Mouse (Mus musculus): ENCODE data around the gene Aaed1. TPM values are rescaled to one million over a fixed set of nuclear protein-coding genes. Genes with fewer than 3 reads are reported as not detected.

Aaed1 gene
- polyA plus RNA-seq, 1 experiment from 2014 or later = 36.0 TPM

- Histone ChIP-seq H3K9ac (no peak overlapping the region), H3K36me3 (no peaks in the 10 kb centered on the region), H3K4me1 (no peaks in the 10 kb centered on the region), H3K27ac (no peak overlapping the region), H3K27me3 (no peaks in the 10 kb centered on the region), H3K4me3 (no peak overlapping the region), H3K4me2 (no peak overlapping the region), H3K9me3 (no peaks in the 10 kb centered on the region)
- ATAC-seq (ENCODE audit: insufficient number of reproducible peaks, insufficient read depth, low FRiP score, low TSS enrichment, low read depth) = no peak
- 79% methylated on average over 8 of the region's 8 CpGs for WGBS
Measured at GRCm38 (mm10) chr13:64322561-64323281, 10.2 kb upstream of the Aaed1 start.

GRCm38 (mm10) chr13:64320334-64320733, 7.8 kb upstream of the Aaed1 start:
- Histone ChIP-seq H3K27me3 (no peaks in the 10 kb centered on the region), H3K4me1 (no peaks in the 10 kb centered on the region), H3K9me3 (no peaks in the 10 kb centered on the region), H3K4me2 (no peak overlapping the region), H3K36me3 (no peaks in the 10 kb centered on the region), H3K9ac (no peak overlapping the region), H3K27ac (no peak overlapping the region), H3K4me3 (no peak overlapping the region)
- no peak for ATAC-seq (ENCODE audit: insufficient number of reproducible peaks, insufficient read depth, low FRiP score, low TSS enrichment, low read depth)
- WGBS = 78% methylated on average over 8 of the region's 8 CpGs

- Histone ChIP-seq H3K27me3 (no peaks in the 10 kb centered on the region), H3K36me3 (no peaks in the 10 kb centered on the region), H3K9ac (no peak overlapping the region), H3K27ac (no peak overlapping the region), H3K9me3 (no peaks in the 10 kb centered on the region), H3K4me1 (no peaks in the 10 kb centered on the region), H3K4me2 (no peak overlapping the region), H3K4me3 (no peak overlapping the region)
- no peak for ATAC-seq (ENCODE audit: insufficient number of reproducible peaks, insufficient read depth, low FRiP score, low TSS enrichment, low read depth)
Measured at GRCm38 (mm10) chr13:64319782-64320181, 7.3 kb upstream of the Aaed1 start.

- no peak overlapping the region for H3K4me2 ChIP-seq
- no peak overlapping the region for H3K27ac ChIP-seq
- 81% methylated on average over 2 of the region's 2 CpGs for WGBS
- no peak overlapping the region for H3K9ac ChIP-seq
- H3K4me1 ChIP-seq = no peaks in the 10 kb centered on the region
- no peaks in the 10 kb centered on the region for H3K27me3 ChIP-seq
- no peaks in the 10 kb centered on the region for H3K36me3 ChIP-seq
- no peak overlapping the region for H3K4me3 ChIP-seq
- no peak for ATAC-seq (ENCODE audit: insufficient number of reproducible peaks, insufficient read depth, low FRiP score, low TSS enrichment, low read depth)
- H3K9me3 ChIP-seq = no peaks in the 10 kb centered on the region
Measured at GRCm38 (mm10) chr13:64318355-64318754, 5.8 kb upstream of the Aaed1 start.

GRCm38 (mm10) chr13:64315483-64316050, 3.1 kb upstream of the Aaed1 start:
- H3K4me2 ChIP-seq = no peak overlapping the region
- no peak overlapping the region for H3K27ac ChIP-seq
- peaks cover 13% of the 10 kb centered on the region for H3K4me1 ChIP-seq
- H3K9me3 ChIP-seq = no peaks in the 10 kb centered on the region
- H3K27me3 ChIP-seq = no peaks in the 10 kb centered on the region
- under 1% methylated on average over 3 of the region's 3 CpGs for WGBS
- no peak overlapping the region for H3K4me3 ChIP-seq
- no peaks in the 10 kb centered on the region for H3K36me3 ChIP-seq
- H3K9ac ChIP-seq = no peak overlapping the region
- no peak for ATAC-seq (ENCODE audit: insufficient number of reproducible peaks, insufficient read depth, low FRiP score, low TSS enrichment, low read depth)

- no peak overlapping the region for H3K4me2 ChIP-seq
- H3K36me3 ChIP-seq = no peaks in the 10 kb centered on the region
- WGBS = 66% methylated on average over 3 of the region's 3 CpGs
- no peaks in the 10 kb centered on the region for H3K9me3 ChIP-seq
- peaks cover 16% of the 10 kb centered on the region for H3K4me1 ChIP-seq
- H3K27me3 ChIP-seq = no peaks in the 10 kb centered on the region
- no peak overlapping the region for H3K4me3 ChIP-seq
- H3K9ac ChIP-seq = no peak overlapping the region
- ATAC-seq (ENCODE audit: insufficient number of reproducible peaks, insufficient read depth, low FRiP score, low TSS enrichment, low read depth) = no peak
- no peak overlapping the region for H3K27ac ChIP-seq
Measured at GRCm38 (mm10) chr13:64314041-64314440, 1.5 kb upstream of the Aaed1 start.

- no peaks in the 10 kb centered on the region for H3K9me3 ChIP-seq
- H3K9ac ChIP-seq = peak overlapping the region; percentile 81; the same call in 1 of the 2 replicates
- peaks cover 16% of the 10 kb centered on the region for H3K4me1 ChIP-seq
- H3K36me3 ChIP-seq = peaks cover 4% of the 10 kb centered on the region; the same call in 1 of the 2 replicates
- 3% methylated on average over 2 of the region's 2 CpGs for WGBS
- H3K4me3 ChIP-seq = peak overlapping the region; percentile 74
- peak overlapping the region; percentile 62 for H3K4me2 ChIP-seq
- no peaks in the 10 kb centered on the region for H3K27me3 ChIP-seq
- peak; percentile 17; the same call in 1 of the 2 replicates for ATAC-seq (ENCODE audit: insufficient number of reproducible peaks, insufficient read depth, low FRiP score, low TSS enrichment, low read depth)
- H3K27ac ChIP-seq = no peak overlapping the region; the same call in 1 of the 2 replicates
Measured at GRCm38 (mm10) chr13:64312916-64313289, 393 bp upstream of the Aaed1 start.

GRCm38 (mm10) chr13:64311266-64311665, 1.2 kb downstream of the Aaed1 start:
- no peaks in the 10 kb centered on the region for H3K9me3 ChIP-seq
- peak overlapping the region; percentile 74 for H3K4me3 ChIP-seq
- 74% methylated on average over 1 of the region's 1 CpGs for WGBS
- H3K4me2 ChIP-seq = peak overlapping the region; percentile 62
- no peak for ATAC-seq (ENCODE audit: insufficient number of reproducible peaks, insufficient read depth, low FRiP score, low TSS enrichment, low read depth)
- no peak overlapping the region for H3K9ac ChIP-seq
- no peak overlapping the region for H3K27ac ChIP-seq
- peaks cover 9% of the 10 kb centered on the region; the same call in 1 of the 2 replicates for H3K36me3 ChIP-seq
- no peaks in the 10 kb centered on the region for H3K27me3 ChIP-seq
- H3K4me1 ChIP-seq = peaks cover 16% of the 10 kb centered on the region

- Histone ChIP-seq H3K4me3 (no peak overlapping the region), H3K4me2 (no peak overlapping the region), H3K27me3 (no peaks in the 10 kb centered on the region), H3K9me3 (no peaks in the 10 kb centered on the region), H3K36me3 (peaks cover 9% of the 10 kb centered on the region; the same call in 1 of the 2 replicates), H3K4me1 (peaks cover 16% of the 10 kb centered on the region), H3K9ac (no peak overlapping the region), H3K27ac (no peak overlapping the region)
- no peak for ATAC-seq (ENCODE audit: insufficient number of reproducible peaks, insufficient read depth, low FRiP score, low TSS enrichment, low read depth)
- 76% methylated on average over 6 of the region's 6 CpGs for WGBS
Measured at GRCm38 (mm10) chr13:64310585-64310984, 1.9 kb downstream of the Aaed1 start.

- ATAC-seq (ENCODE audit: insufficient number of reproducible peaks, insufficient read depth, low FRiP score, low TSS enrichment, low read depth) = no peak
- no peaks in the 10 kb centered on the region for H3K27me3 ChIP-seq
Measured at GRCm38 (mm10) chr13:64309842-64310241, 2.7 kb downstream of the Aaed1 start.

GRCm38 (mm10) chr13:64309036-64309435, 3.5 kb downstream of the Aaed1 start:
- H3K9ac ChIP-seq = no peak overlapping the region
- 52% methylated on average over 5 of the region's 5 CpGs for WGBS
- peaks cover 16% of the 10 kb centered on the region for H3K4me1 ChIP-seq
- H3K36me3 ChIP-seq = peaks cover 14% of the 10 kb centered on the region; the same call in 1 of the 2 replicates
- no peak overlapping the region for H3K27ac ChIP-seq
- no peaks in the 10 kb centered on the region for H3K27me3 ChIP-seq
- H3K4me3 ChIP-seq = no peak overlapping the region
- no peak overlapping the region for H3K4me2 ChIP-seq
- no peak for ATAC-seq (ENCODE audit: insufficient number of reproducible peaks, insufficient read depth, low FRiP score, low TSS enrichment, low read depth)
- H3K9me3 ChIP-seq = no peaks in the 10 kb centered on the region

More at GRCm38 (mm10) chr13:64309842-64310241, 2.7 kb downstream of the Aaed1 start:
- no peak overlapping the region for H3K4me3 ChIP-seq
- no peak overlapping the region for H3K4me2 ChIP-seq
- H3K27ac ChIP-seq = no peak overlapping the region
- 80% methylated on average over 11 of the region's 11 CpGs for WGBS
- H3K9ac ChIP-seq = no peak overlapping the region
- no peaks in the 10 kb centered on the region for H3K9me3 ChIP-seq
- peaks cover 16% of the 10 kb centered on the region for H3K4me1 ChIP-seq
- peaks cover 13% of the 10 kb centered on the region; the same call in 1 of the 2 replicates for H3K36me3 ChIP-seq

GRCm38 (mm10) chr13:64307508-64307907, 5.0 kb downstream of the Aaed1 start:
- Histone ChIP-seq H3K4me2 (no peak overlapping the region), H3K36me3 (peaks cover 20% of the 10 kb centered on the region; the same call in 1 of the 2 replicates), H3K4me3 (no peak overlapping the region), H3K9me3 (no peaks in the 10 kb centered on the region), H3K27ac (no peak overlapping the region), H3K27me3 (no peaks in the 10 kb centered on the region), H3K9ac (no peak overlapping the region), H3K4me1 (peaks cover 13% of the 10 kb centered on the region; the same call in 1 of the 2 replicates)
- no peak for ATAC-seq (ENCODE audit: insufficient number of reproducible peaks, insufficient read depth, low FRiP score, low TSS enrichment, low read depth)
- 85% methylated on average over 5 of the region's 5 CpGs for WGBS
